ENCODE assay signal across 29 mouse cellular contexts in genomic region chr17:69155034-69155433, GRCm38 (mm10).
DNase-seq lines count a peak whose midpoint lies in the region; ATAC-seq and TF ChIP-seq lines count a peak whose summit lies in the region.
"Had no signal": no experiment of that assay in that cellular context is flagged by ENCODE, and none has a peak within 500 bp of the region (broad histone marks: within the 10 kb centered on the region; RNA-seq: fewer than 3 reads in every experiment).

No protein-coding gene starts in this region.

- TF ChIP-seq EP300 in stomach, postnatal 0 days (optimal IDR thresholded peaks at IDR 0.05), result no peak

- no peaks in the 10 kb centered on the region for H3K9me3 ChIP-seq in stomach, postnatal 0 days (ENCODE audit: control insufficient read depth, low read length)
- H3K9me3 ChIP-seq: heart, embryonic 10.5 days; heart, embryonic 15.5 days; hindbrain, embryonic 12.5 days; midbrain, embryonic 13.5 days; neural tube, embryonic 13.5 days had no signal

- no peaks in the 10 kb centered on the region for H3K4me1 ChIP-seq in stomach, postnatal 0 days (replicated peaks; ENCODE audit: control insufficient read depth, insufficient read depth)

- intact Hi-C loops in heart, postnatal 10 days (cut with DNase I), result loop anchor here (5.0 to 10.0 kb wide), 2 partner anchors 102 to 190 kb away; no protein-coding TSS in a partner anchor
- intact Hi-C loops in left cerebral cortex, postnatal 14 days (cut with DNase I), result no loop called here
- intact Hi-C loops in left cerebral cortex, postnatal 10 days (cut with DNase I), result loop anchor here (10.0 kb wide), 1 partner anchor 190 kb away; no protein-coding TSS in a partner anchor

- no peak overlapping the region for H3K4me2 ChIP-seq in stomach, postnatal 0 days (replicated peaks; ENCODE audit: low read depth)
- H3K4me2 ChIP-seq: hindbrain, embryonic 12.5 days; midbrain, embryonic 13.5 days; neural tube, embryonic 13.5 days had no signal

- DNase-seq in heart, adult 11 months, result peak; percentile 0
- DNase-seq in heart, postnatal 10 days, result no peak
- DNase-seq in left cerebral cortex, postnatal 14 days (ENCODE audit: low spot score in 2 of 2), result peak; percentile 30 to 36
- DNase-seq in left cerebral cortex, postnatal 10 days (ENCODE audit: extremely low spot score in 1 of 2, low spot score in 2 of 2), result no peak
- peak; percentile 51 for DNase-seq in 3T3-L1 (ENCODE audit: low read depth, low spot score)
- DNase-seq in layer of hippocampus, adult 9-11 months, result peak; percentile 49
- no peak for DNase-seq in stomach, postnatal 0 days (ENCODE audit: low spot score)
- DNase-seq: adrenal gland, postnatal 25 days; cerebellum, adult 18-20 months; cerebellum, postnatal 14 days; gastrocnemius, postnatal 14 days; heart, postnatal 36 days; kidney, adult 8-10 months; kidney, postnatal 4 days; liver; lung, adult 2 months; lung, postnatal 10 days had no signal

- no peak for ATAC-seq in stomach, postnatal 0 days (ENCODE audit: low FRiP score, low TSS enrichment)
- ATAC-seq: forebrain, embryonic 16.5 days; intestine, embryonic 16.5 days; midbrain, embryonic 13.5 days had no signal

- WGBS in stomach, postnatal 0 days, result 73% methylated on average over 8 of the region's 8 CpGs

- TF ChIP-seq CTCF in stomach, postnatal 0 days (IDR thresholded peaks at IDR 0.05; ENCODE audit: low read depth), result no peak

- no peak overlapping the region for H3K27ac ChIP-seq in stomach, postnatal 0 days (replicated peaks)
- H3K27ac ChIP-seq: heart, embryonic 15.5 days; hindbrain, embryonic 12.5 days; kidney, postnatal 0 days; left cerebral cortex, adult 2 months; liver, embryonic 14.5 days; macrophage; neural tube, embryonic 13.5 days had no signal

- H3K27me3 ChIP-seq in stomach, postnatal 0 days (ENCODE audit: control insufficient read depth, insufficient read depth, low read length), result no peaks in the 10 kb centered on the region
- H3K27me3 ChIP-seq: heart, embryonic 15.5 days; hindbrain, embryonic 12.5 days; midbrain, embryonic 13.5 days; neural tube, embryonic 13.5 days had no signal

- H3K9ac ChIP-seq in stomach, postnatal 0 days (ENCODE audit: low read length), result no peak overlapping the region
- H3K9ac ChIP-seq: heart, embryonic 15.5 days; hindbrain, embryonic 12.5 days; liver, embryonic 14.5 days; midbrain, embryonic 13.5 days; neural tube, embryonic 13.5 days had no signal

- H3K36me3 ChIP-seq in stomach, postnatal 0 days (ENCODE audit: control insufficient read depth, insufficient read depth, low read length), result no peaks in the 10 kb centered on the region
- H3K36me3 ChIP-seq: heart, embryonic 10.5 days; heart, embryonic 15.5 days; hindbrain, embryonic 12.5 days; midbrain, embryonic 13.5 days; neural tube, embryonic 13.5 days had no signal

- no peak overlapping the region for H3K4me3 ChIP-seq in stomach, postnatal 0 days (ENCODE audit: low read depth, low read length)
- H3K4me3 ChIP-seq: erythroblast, embryonic 14.5 days; heart, embryonic 15.5 days; hindbrain, embryonic 12.5 days; left cerebral cortex, adult 2 months; midbrain, embryonic 13.5 days; neural tube, embryonic 13.5 days had no signal

Comparison
In these comparisons a context has a peak if more than half of its experiments do, and no peak if none do; other contexts are left out.
1. DNase-seq: peak in heart, adult 11 months (single experiment), left cerebral cortex, postnatal 14 days (2 of 2), 3T3-L1 (single experiment) and layer of hippocampus, adult 9-11 months (single experiment); none in heart, postnatal 10 days (0 of 2), left cerebral cortex, postnatal 10 days (0 of 2) and stomach, postnatal 0 days (single experiment).